Mouse (Mus musculus): ENCODE measurements around the gene Eya2. TPM values are rescaled to one million over a fixed set of nuclear protein-coding genes. Genes with fewer than 3 reads are reported as not detected.

Eya2 gene
- polyA plus RNA-seq, 1 experiment from 2014 or later, result 0.07 TPM

- H3K4me3 ChIP-seq, result no peak overlapping the region
- ATAC-seq, result no peak
- H3K4me2 ChIP-seq, result no peak overlapping the region
- no peaks in the 10 kb centered on the region for H3K9me3 ChIP-seq (replicated peaks)
- WGBS (ENCODE audit: insufficient replicate concordance), result 62% methylated on average over 8 of the region's 8 CpGs
- no peak overlapping the region for H3K27ac ChIP-seq
- H3K27me3 ChIP-seq (replicated peaks), result peaks cover 58% of the 10 kb centered on the region
- no peak overlapping the region for H3K9ac ChIP-seq
- H3K4me1 ChIP-seq, result peaks cover 7% of the 10 kb centered on the region; the same call in 1 of the 2 replicates
- H3K36me3 ChIP-seq, result no peaks in the 10 kb centered on the region
Measured at GRCm38 (mm10) chr2:165564101-165564500, 30.7 kb upstream of the Eya2 start.

DNA sequence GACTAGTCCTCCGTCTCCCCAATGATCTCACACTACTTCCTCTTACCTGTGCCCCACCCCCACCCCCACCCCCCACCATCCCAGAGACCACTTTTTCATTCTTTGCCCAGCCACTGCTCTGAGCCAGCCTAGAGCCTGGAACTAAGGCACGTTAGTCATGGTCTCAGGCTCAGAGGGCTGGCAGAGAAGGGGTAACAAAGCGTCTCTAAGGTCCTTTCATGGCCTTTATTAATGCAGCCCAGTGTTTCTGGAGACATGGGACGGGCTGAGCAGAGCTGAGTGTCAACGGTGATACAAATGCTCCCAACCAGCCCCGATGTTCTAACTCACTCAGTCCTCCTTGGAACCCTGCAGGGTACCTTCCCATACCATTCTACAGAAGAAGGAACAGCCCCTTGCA, 30.2 kb upstream of the Eya2 start:
- 39% methylated on average over 6 of the region's 6 CpGs for WGBS (ENCODE audit: insufficient replicate concordance)
- Histone ChIP-seq H3K36me3 (no peaks in the 10 kb centered on the region), H3K27me3 (replicated peaks) (peaks cover 58% of the 10 kb centered on the region), H3K9me3 (replicated peaks) (no peaks in the 10 kb centered on the region), H3K4me3 (no peak overlapping the region), H3K9ac (no peak overlapping the region), H3K27ac (no peak overlapping the region), H3K4me2 (no peak overlapping the region), H3K4me1 (peaks cover 7% of the 10 kb centered on the region; the same call in 1 of the 2 replicates)
- ATAC-seq, result no peak

GRCm38 (mm10) chr2:165566898-165567297, 27.9 kb upstream of the Eya2 start:
- H3K27ac ChIP-seq, result no peak overlapping the region
- peaks cover 44% of the 10 kb centered on the region for H3K27me3 ChIP-seq (replicated peaks)
- peaks cover 7% of the 10 kb centered on the region; the same call in 1 of the 2 replicates for H3K4me1 ChIP-seq
- H3K9ac ChIP-seq, result no peak overlapping the region
- H3K36me3 ChIP-seq, result no peaks in the 10 kb centered on the region
- H3K9me3 ChIP-seq (replicated peaks), result no peaks in the 10 kb centered on the region
- 66% methylated on average over 6 of the region's 6 CpGs for WGBS (ENCODE audit: insufficient replicate concordance)
- no peak for ATAC-seq
- no peak overlapping the region for H3K4me3 ChIP-seq
- H3K4me2 ChIP-seq, result no peak overlapping the region

DNA sequence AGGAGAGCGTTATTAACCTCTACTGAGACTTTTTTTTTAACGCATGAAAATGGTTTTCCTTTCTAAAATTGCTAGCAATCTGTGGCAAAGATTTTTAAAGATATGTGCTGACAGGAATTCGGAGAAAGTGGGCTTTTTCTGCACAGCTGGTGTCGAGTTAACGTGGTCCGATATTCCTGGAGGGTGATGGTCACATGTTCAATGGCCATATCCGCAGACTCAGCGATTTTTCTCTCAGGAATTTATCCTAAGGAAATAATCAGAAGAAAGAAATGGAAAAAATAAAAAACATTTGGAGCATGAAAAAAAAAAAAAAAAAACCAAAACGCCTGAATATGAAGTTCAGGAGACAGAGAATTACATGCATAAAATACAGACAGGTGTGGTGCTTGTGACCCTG, 27.0 kb upstream of the Eya2 start:
- Histone ChIP-seq H3K4me1 (peaks cover 7% of the 10 kb centered on the region; the same call in 1 of the 2 replicates), H3K36me3 (no peaks in the 10 kb centered on the region), H3K27ac (no peak overlapping the region), H3K4me2 (no peak overlapping the region), H3K4me3 (no peak overlapping the region), H3K9me3 (replicated peaks) (no peaks in the 10 kb centered on the region), H3K9ac (no peak overlapping the region), H3K27me3 (replicated peaks) (peaks cover 36% of the 10 kb centered on the region)
- no peak for ATAC-seq
- WGBS (ENCODE audit: insufficient replicate concordance), result 64% methylated on average over 9 of the region's 9 CpGs

- no peaks in the 10 kb centered on the region for H3K36me3 ChIP-seq
- H3K27me3 ChIP-seq (replicated peaks), result peaks cover 26% of the 10 kb centered on the region
- H3K4me2 ChIP-seq, result no peak overlapping the region
- no peak for ATAC-seq
- no peaks in the 10 kb centered on the region for H3K9me3 ChIP-seq (replicated peaks)
- H3K9ac ChIP-seq, result no peak overlapping the region
- H3K27ac ChIP-seq, result no peak overlapping the region
- 60% methylated on average over 6 of the region's 6 CpGs for WGBS (ENCODE audit: insufficient replicate concordance)
- H3K4me1 ChIP-seq, result no peaks in the 10 kb centered on the region
- no peak overlapping the region for H3K4me3 ChIP-seq
Measured at GRCm38 (mm10) chr2:165568911-165569310, 25.9 kb upstream of the Eya2 start.

GRCm38 (mm10) chr2:165571216-165571778, 23.5 kb upstream of the Eya2 start:
- ATAC-seq, result no peak
- H3K9me3 ChIP-seq (replicated peaks), result no peaks in the 10 kb centered on the region
- no peak overlapping the region for H3K4me2 ChIP-seq
- no peaks in the 10 kb centered on the region for H3K36me3 ChIP-seq
- H3K4me1 ChIP-seq, result no peaks in the 10 kb centered on the region
- H3K27ac ChIP-seq, result no peak overlapping the region
- H3K9ac ChIP-seq, result no peak overlapping the region
- WGBS (ENCODE audit: insufficient replicate concordance), result 31% methylated on average over 4 of the region's 4 CpGs
- H3K27me3 ChIP-seq (replicated peaks), result 0 out of 2 replicates have a peak, but pooled peaks cover 3% of the 10 kb centered on the region
- no peak overlapping the region for H3K4me3 ChIP-seq

GRCm38 (mm10) chr2:165583044-165583443, 11.8 kb upstream of the Eya2 start:
- WGBS (ENCODE audit: insufficient replicate concordance), result 71% methylated on average over 8 of the region's 8 CpGs
- no peak for ATAC-seq

DNA sequence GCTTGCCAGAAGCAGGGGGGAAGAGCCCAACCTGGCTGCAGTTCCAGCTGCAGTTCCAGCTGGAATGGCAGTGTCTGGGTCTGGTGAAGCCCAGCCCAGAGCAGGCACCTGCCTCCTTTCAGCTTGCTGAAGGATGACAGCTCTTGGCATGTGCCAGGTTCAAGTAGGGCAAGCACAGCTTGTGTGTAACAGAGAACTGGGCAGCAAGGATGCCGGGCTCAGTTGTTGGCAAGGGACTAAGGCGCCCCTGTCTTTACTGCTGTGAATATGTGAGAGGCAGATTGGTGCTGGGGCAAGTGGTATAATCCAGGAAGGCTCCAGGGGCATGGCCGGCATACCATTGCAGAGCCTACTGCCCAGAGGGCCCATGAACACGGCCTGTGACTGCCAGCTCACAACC, 11.3 kb upstream of the Eya2 start:
- Histone ChIP-seq H3K36me3 (no peaks in the 10 kb centered on the region), H3K9ac (no peak overlapping the region), H3K4me1 (no peaks in the 10 kb centered on the region), H3K4me2 (no peak overlapping the region), H3K27me3 (replicated peaks) (no peaks in the 10 kb centered on the region), H3K4me3 (no peak overlapping the region), H3K27ac (no peak overlapping the region), H3K9me3 (replicated peaks) (no peaks in the 10 kb centered on the region)
- ATAC-seq, result no peak
- 70% methylated on average over 4 of the region's 4 CpGs for WGBS (ENCODE audit: insufficient replicate concordance)

More at GRCm38 (mm10) chr2:165583044-165583443, 11.8 kb upstream of the Eya2 start:
- no peak overlapping the region for H3K4me2 ChIP-seq
- H3K9me3 ChIP-seq (replicated peaks), result no peaks in the 10 kb centered on the region
- no peak overlapping the region for H3K4me3 ChIP-seq
- H3K4me1 ChIP-seq, result no peaks in the 10 kb centered on the region
- no peak overlapping the region for H3K27ac ChIP-seq
- H3K36me3 ChIP-seq, result no peaks in the 10 kb centered on the region
- H3K9ac ChIP-seq, result no peak overlapping the region
- no peaks in the 10 kb centered on the region for H3K27me3 ChIP-seq (replicated peaks)

DNA sequence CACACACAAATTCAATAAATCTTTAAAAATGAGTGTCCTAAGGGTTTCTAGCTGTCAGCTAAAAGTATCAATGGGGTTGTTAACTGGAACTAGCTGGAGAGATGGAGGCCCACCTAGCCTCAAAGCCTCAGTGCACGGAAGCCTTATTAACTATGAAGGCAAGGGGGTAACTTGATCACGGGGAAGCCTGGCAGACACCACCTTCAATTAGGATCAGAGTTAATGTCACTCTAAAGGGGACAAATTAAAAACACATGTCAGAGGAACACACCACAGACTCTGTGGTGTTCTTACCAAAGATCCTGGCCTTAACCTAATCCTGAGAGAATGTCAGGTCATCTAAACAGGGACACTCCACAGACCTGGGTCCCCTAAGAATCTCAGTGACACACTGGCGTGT, 10.3 kb upstream of the Eya2 start:
- 58% methylated on average over 3 of the region's 3 CpGs for WGBS (ENCODE audit: insufficient replicate concordance)
- Histone ChIP-seq H3K4me1 (no peaks in the 10 kb centered on the region), H3K9me3 (replicated peaks) (no peaks in the 10 kb centered on the region), H3K9ac (no peak overlapping the region), H3K36me3 (no peaks in the 10 kb centered on the region), H3K27me3 (replicated peaks) (no peaks in the 10 kb centered on the region), H3K4me3 (no peak overlapping the region), H3K27ac (no peak overlapping the region), H3K4me2 (no peak overlapping the region)
- no peak for ATAC-seq

GRCm38 (mm10) chr2:165590742-165591141, 4.1 kb upstream of the Eya2 start:
- H3K27ac ChIP-seq, result no peak overlapping the region
- H3K4me2 ChIP-seq, result no peak overlapping the region
- H3K9ac ChIP-seq, result no peak overlapping the region
- H3K9me3 ChIP-seq (replicated peaks), result no peaks in the 10 kb centered on the region
- ATAC-seq, result no peak
- no peaks in the 10 kb centered on the region for H3K36me3 ChIP-seq
- 75% methylated on average over 16 of the region's 16 CpGs for WGBS (ENCODE audit: insufficient replicate concordance)
- H3K4me1 ChIP-seq, result no peaks in the 10 kb centered on the region
- H3K27me3 ChIP-seq (replicated peaks), result peaks cover 30% of the 10 kb centered on the region
- H3K4me3 ChIP-seq, result no peak overlapping the region

GRCm38 (mm10) chr2:165593763-165594162, 1.1 kb upstream of the Eya2 start:
- Histone ChIP-seq H3K4me3 (no peak overlapping the region), H3K27me3 (replicated peaks) (peaks cover 60% of the 10 kb centered on the region), H3K36me3 (no peaks in the 10 kb centered on the region), H3K9ac (no peak overlapping the region), H3K4me2 (no peak overlapping the region), H3K4me1 (no peaks in the 10 kb centered on the region), H3K9me3 (replicated peaks) (no peaks in the 10 kb centered on the region), H3K27ac (no peak overlapping the region)
- 55% methylated on average over 2 of the region's 2 CpGs for WGBS (ENCODE audit: insufficient replicate concordance)
- ATAC-seq, result no peak

DNA sequence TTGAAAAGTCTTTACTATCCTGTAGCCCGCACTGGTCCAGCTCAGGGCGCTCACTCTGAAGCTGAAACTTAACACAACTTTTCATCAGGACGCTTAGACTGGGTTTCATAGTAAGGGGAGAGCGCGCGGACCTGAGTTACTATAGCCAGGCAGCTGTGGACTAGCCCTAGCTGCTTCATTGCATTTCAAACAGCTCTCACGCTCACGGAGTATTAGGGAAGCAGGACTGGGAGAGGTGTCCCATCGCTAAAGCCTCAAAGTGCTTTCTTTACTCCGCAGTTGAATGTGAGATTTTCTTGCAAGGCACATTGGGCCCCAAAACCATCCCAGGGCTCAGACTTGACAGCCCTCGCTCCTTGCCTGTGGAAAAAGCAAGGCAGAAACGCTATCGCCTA, 841 bp downstream of the Eya2 start:
- Histone ChIP-seq H3K27ac (no peak overlapping the region), H3K9me3 (replicated peaks) (no peaks in the 10 kb centered on the region), H3K27me3 (replicated peaks) (peaks cover 73% of the 10 kb centered on the region), H3K36me3 (no peaks in the 10 kb centered on the region), H3K9ac (no peak overlapping the region), H3K4me3 (no peak overlapping the region; the same call in 1 of the 2 replicates), H3K4me1 (no peaks in the 10 kb centered on the region), H3K4me2 (peak overlapping the region; percentile 57; the same call in 1 of the 2 replicates)
- no peak for ATAC-seq
- WGBS (ENCODE audit: insufficient replicate concordance), result 5% methylated on average over 13 of the region's 13 CpGs

DNA sequence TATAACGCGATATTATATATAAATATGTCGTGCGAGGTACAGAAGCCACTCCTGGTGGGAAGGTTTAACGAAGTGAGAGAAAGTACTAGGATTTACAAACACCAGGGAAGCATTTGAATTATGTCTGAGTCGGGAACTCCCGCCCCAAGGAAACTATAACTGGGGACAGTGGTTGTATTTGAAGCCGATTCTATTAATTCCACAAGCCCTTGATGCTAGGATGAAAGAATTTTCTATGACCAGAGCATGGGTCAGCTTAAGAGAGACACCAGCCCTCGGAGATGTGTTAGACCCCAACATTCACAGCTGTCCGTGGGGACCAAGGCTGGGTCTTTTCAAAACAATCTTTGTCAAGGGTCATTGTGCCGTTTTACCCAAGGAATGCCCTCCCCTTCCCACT, 1.3 kb downstream of the Eya2 start:
- Histone ChIP-seq H3K27ac (no peak overlapping the region), H3K9me3 (replicated peaks) (no peaks in the 10 kb centered on the region), H3K4me2 (no peak overlapping the region), H3K4me1 (no peaks in the 10 kb centered on the region), H3K9ac (no peak overlapping the region), H3K4me3 (no peak overlapping the region), H3K36me3 (no peaks in the 10 kb centered on the region), H3K27me3 (replicated peaks) (peaks cover 78% of the 10 kb centered on the region)
- 28% methylated on average over 11 of the region's 11 CpGs for WGBS (ENCODE audit: insufficient replicate concordance)
- ATAC-seq, result no peak
